Mouse (Mus musculus): ENCODE results near the gene Scgb3a1. TPM values are rescaled to one million over a fixed set of nuclear protein-coding genes. Genes with fewer than 3 reads are reported as not detected.

Scgb3a1 gene
- not detected in 2 replicates for polyA plus RNA-seq (2014; fragmentation: Nextera tagmentation; extraction: Ambion mirVana)

GRCm38 (mm10) chr11:49663310-49663709, at the start of gene Scgb3a1:
Scgb3a1 (plus strand) TSS chr11:49663610.
- no peak within 1 kb of the TSS for H3K4me3 ChIP-seq (replicated peaks; ENCODE audit: low read length)
- ATAC-seq (ENCODE audit: low FRiP score) (no peak), DNase-seq (ENCODE audit: low spot score) (no peak)
- no peak within 1 kb of the TSS for H3K27ac ChIP-seq
- no peaks in the 10 kb centered on the region for H3K27me3 ChIP-seq (ENCODE audit: control insufficient read depth, insufficient read depth, low read length)
- no peaks in the 10 kb centered on the region for H3K9me3 ChIP-seq (ENCODE audit: control insufficient read depth, low read length)
- WGBS = 90% methylated on average over 5 of the region's 5 CpGs
- H3K4me2 ChIP-seq (replicated peaks) = no peak within 1 kb of the TSS
- H3K4me1 ChIP-seq (replicated peaks; ENCODE audit: control insufficient read depth, insufficient read depth, low read length) = no peaks in the 10 kb centered on the region
- H3K9ac ChIP-seq = no peak within 1 kb of the TSS
- 0 out of 2 replicates have a peak, but pooled peaks cover 1% of the 10 kb centered on the region for H3K36me3 ChIP-seq (replicated peaks; ENCODE audit: control insufficient read depth, insufficient read depth)

GRCm38 (mm10) chr11:49615856-49616725, 47.3 kb upstream of the Scgb3a1 start:
- ATAC-seq (ENCODE audit: low FRiP score) = no peak

GRCm38 (mm10) chr11:49618476-49618875, 44.9 kb upstream of the Scgb3a1 start:
- ATAC-seq (ENCODE audit: low FRiP score) (no peak), DNase-seq (ENCODE audit: low spot score) (no peak)
- Histone ChIP-seq H3K4me3 (replicated peaks; ENCODE audit: low read length) (no peak overlapping the region), H3K27me3 (ENCODE audit: control insufficient read depth, insufficient read depth, low read length) (0 out of 2 replicates have a peak, but pooled peaks cover 8% of the 10 kb centered on the region), H3K9me3 (ENCODE audit: control insufficient read depth, low read length) (no peaks in the 10 kb centered on the region), H3K9ac (no peak overlapping the region), H3K36me3 (replicated peaks; ENCODE audit: control insufficient read depth, insufficient read depth) (no peaks in the 10 kb centered on the region), H3K4me2 (replicated peaks) (no peak overlapping the region), H3K27ac (no peak overlapping the region), H3K4me1 (replicated peaks; ENCODE audit: control insufficient read depth, insufficient read depth, low read length) (no peaks in the 10 kb centered on the region)
- WGBS = 80% methylated on average over 8 of the region's 8 CpGs

More at GRCm38 (mm10) chr11:49615856-49616725, 47.3 kb upstream of the Scgb3a1 start:
- Histone ChIP-seq H3K9me3 (ENCODE audit: control insufficient read depth, low read length) (no peaks in the 10 kb centered on the region), H3K36me3 (replicated peaks; ENCODE audit: control insufficient read depth, insufficient read depth) (no peaks in the 10 kb centered on the region), H3K4me3 (replicated peaks; ENCODE audit: low read length) (no peak overlapping the region), H3K27me3 (ENCODE audit: control insufficient read depth, insufficient read depth, low read length) (peaks cover 19% of the 10 kb centered on the region), H3K27ac (no peak overlapping the region), H3K4me1 (replicated peaks; ENCODE audit: control insufficient read depth, insufficient read depth, low read length) (no peaks in the 10 kb centered on the region), H3K4me2 (replicated peaks) (no peak overlapping the region), H3K9ac (no peak overlapping the region)
- 93% methylated on average over 10 of the region's 10 CpGs for WGBS
- DNase-seq (ENCODE audit: low spot score) = no peak

GRCm38 (mm10) chr11:49621953-49622352, 41.5 kb upstream of the Scgb3a1 start:
- no peaks in the 10 kb centered on the region for H3K4me1 ChIP-seq (replicated peaks; ENCODE audit: control insufficient read depth, insufficient read depth, low read length)
- H3K36me3 ChIP-seq (replicated peaks; ENCODE audit: control insufficient read depth, insufficient read depth) = no peaks in the 10 kb centered on the region
- 0 out of 2 replicates have a peak, but pooled peaks cover 1% of the 10 kb centered on the region for H3K27me3 ChIP-seq (ENCODE audit: control insufficient read depth, insufficient read depth, low read length)
- no peak overlapping the region for H3K4me2 ChIP-seq (replicated peaks)
- ATAC-seq (ENCODE audit: low FRiP score) = no peak
- no peak overlapping the region for H3K27ac ChIP-seq
- H3K9ac ChIP-seq = no peak overlapping the region
- no peaks in the 10 kb centered on the region for H3K9me3 ChIP-seq (ENCODE audit: control insufficient read depth, low read length)
- DNase-seq (ENCODE audit: low spot score) = no peak
- H3K4me3 ChIP-seq (replicated peaks; ENCODE audit: low read length) = no peak overlapping the region
- WGBS = 84% methylated on average over 5 of the region's 5 CpGs

GRCm38 (mm10) chr11:49624156-49624555, 39.3 kb upstream of the Scgb3a1 start:
- H3K4me2 ChIP-seq (replicated peaks) = no peak overlapping the region
- H3K36me3 ChIP-seq (replicated peaks; ENCODE audit: control insufficient read depth, insufficient read depth) = no peaks in the 10 kb centered on the region
- 84% methylated on average over 3 of the region's 3 CpGs for WGBS
- no peak overlapping the region for H3K4me3 ChIP-seq (replicated peaks; ENCODE audit: low read length)
- H3K9ac ChIP-seq = no peak overlapping the region
- no peak overlapping the region for H3K27ac ChIP-seq
- H3K4me1 ChIP-seq (replicated peaks; ENCODE audit: control insufficient read depth, insufficient read depth, low read length) = no peaks in the 10 kb centered on the region
- H3K27me3 ChIP-seq (ENCODE audit: control insufficient read depth, insufficient read depth, low read length) = no peaks in the 10 kb centered on the region
- ATAC-seq (ENCODE audit: low FRiP score) = no peak
- no peak for DNase-seq (ENCODE audit: low spot score)
- H3K9me3 ChIP-seq (ENCODE audit: control insufficient read depth, low read length) = no peaks in the 10 kb centered on the region

- H3K36me3 ChIP-seq (replicated peaks; ENCODE audit: control insufficient read depth, insufficient read depth) = no peaks in the 10 kb centered on the region
- H3K9ac ChIP-seq = no peak overlapping the region
- no peaks in the 10 kb centered on the region for H3K27me3 ChIP-seq (ENCODE audit: control insufficient read depth, insufficient read depth, low read length)
- ATAC-seq (ENCODE audit: low FRiP score) = no peak
- no peak for DNase-seq (ENCODE audit: low spot score)
- H3K4me2 ChIP-seq (replicated peaks) = no peak overlapping the region
- 69% methylated on average over 15 of the region's 15 CpGs for WGBS
- H3K4me1 ChIP-seq (replicated peaks; ENCODE audit: control insufficient read depth, insufficient read depth, low read length) = no peaks in the 10 kb centered on the region
- no peaks in the 10 kb centered on the region for H3K9me3 ChIP-seq (ENCODE audit: control insufficient read depth, low read length)
- no peak overlapping the region for H3K27ac ChIP-seq
- no peak overlapping the region for H3K4me3 ChIP-seq (replicated peaks; ENCODE audit: low read length)
These were observed 37.5 kb upstream of the Scgb3a1 start for GRCm38 (mm10) chr11:49625863-49626262.

GRCm38 (mm10) chr11:49626748-49627147, 36.7 kb upstream of the Scgb3a1 start:
- WGBS = 62% methylated on average over 8 of the region's 8 CpGs
- Histone ChIP-seq H3K4me1 (replicated peaks; ENCODE audit: control insufficient read depth, insufficient read depth, low read length) (no peaks in the 10 kb centered on the region), H3K9ac (no peak overlapping the region), H3K4me2 (replicated peaks) (no peak overlapping the region), H3K27ac (no peak overlapping the region), H3K36me3 (replicated peaks; ENCODE audit: control insufficient read depth, insufficient read depth) (no peaks in the 10 kb centered on the region), H3K9me3 (ENCODE audit: control insufficient read depth, low read length) (no peaks in the 10 kb centered on the region), H3K4me3 (replicated peaks; ENCODE audit: low read length) (no peak overlapping the region), H3K27me3 (ENCODE audit: control insufficient read depth, insufficient read depth, low read length) (no peaks in the 10 kb centered on the region)
- ATAC-seq (ENCODE audit: low FRiP score) = no peak
- no peak for DNase-seq (ENCODE audit: low spot score)

- Histone ChIP-seq H3K4me1 (replicated peaks; ENCODE audit: control insufficient read depth, insufficient read depth, low read length) (no peaks in the 10 kb centered on the region), H3K36me3 (replicated peaks; ENCODE audit: control insufficient read depth, insufficient read depth) (no peaks in the 10 kb centered on the region), H3K9ac (no peak overlapping the region), H3K4me3 (replicated peaks; ENCODE audit: low read length) (no peak overlapping the region), H3K27me3 (ENCODE audit: control insufficient read depth, insufficient read depth, low read length) (peaks cover 36% of the 10 kb centered on the region), H3K9me3 (ENCODE audit: control insufficient read depth, low read length) (no peaks in the 10 kb centered on the region), H3K4me2 (replicated peaks) (no peak overlapping the region), H3K27ac (no peak overlapping the region)
- no peak for ATAC-seq (ENCODE audit: low FRiP score)
- 36% methylated on average over 3 of the region's 3 CpGs for WGBS
- no peak for DNase-seq (ENCODE audit: low spot score)
These were observed 32.3 kb upstream of the Scgb3a1 start for GRCm38 (mm10) chr11:49631154-49631553.

GRCm38 (mm10) chr11:49632256-49632655, 31.2 kb upstream of the Scgb3a1 start:
- ATAC-seq (ENCODE audit: low FRiP score) (no peak), DNase-seq (ENCODE audit: low spot score) (no peak)
- 77% methylated on average over 2 of the region's 2 CpGs for WGBS
- H3K9me3 ChIP-seq (ENCODE audit: control insufficient read depth, low read length) = no peaks in the 10 kb centered on the region
- no peak overlapping the region for H3K27ac ChIP-seq
- H3K36me3 ChIP-seq (replicated peaks; ENCODE audit: control insufficient read depth, insufficient read depth) = no peaks in the 10 kb centered on the region
- no peak overlapping the region for H3K9ac ChIP-seq
- no peak overlapping the region for H3K4me3 ChIP-seq (replicated peaks; ENCODE audit: low read length)
- peaks cover 47% of the 10 kb centered on the region for H3K27me3 ChIP-seq (ENCODE audit: control insufficient read depth, insufficient read depth, low read length)
- no peaks in the 10 kb centered on the region for H3K4me1 ChIP-seq (replicated peaks; ENCODE audit: control insufficient read depth, insufficient read depth, low read length)
- H3K4me2 ChIP-seq (replicated peaks) = no peak overlapping the region
